Mouse (Mus musculus) lung, adult 2 months (tissue): Measurements from ENCODE around the gene Ms4a7.

Source experiments
- CTCF ChIP-seq: fragments of 200-500 bp; IDR thresholded peaks from 2 replicates; pipeline ENCODE4 v1.5.1; 2011; ENCODE audit warnings: mild to moderate bottlenecking, low read length, control low read depth; ENCODE audit not compliant: insufficient read depth
- POLR2A ChIP-seq: fragments of 200-500 bp; IDR thresholded peaks from 2 replicates; pipeline ENCODE4 v1.6.1; 2011; ENCODE audit warnings: low read depth, mild to moderate bottlenecking, control low read depth, low read length, borderline replicate concordance; ENCODE audit errors: extremely low read depth

- TF ChIP-seq CTCF (no peak), POLR2A (no peak)
Observed at GRCm38 (mm10) chr19:11376399-11376798, 40.5 kb upstream of the Ms4a7 start.
